Mouse (Mus musculus): ENCODE results near the gene Nmrk2.
"Not testable (repeated sequence)": the region's sequence is repeated elsewhere in the genome, so short reads cannot be mapped to it uniquely, and the experiment has no call there.

Nmrk2 gene

GRCm38 (mm10) chr10:81184765-81185164, 17.1 kb downstream of the Nmrk2 start:
- no peak for DNase-seq (ENCODE audit: inconsistent ontology term)

- DNase-seq (ENCODE audit: inconsistent ontology term): no peak
Observed at GRCm38 (mm10) chr10:81183805-81184204, 18.0 kb downstream of the Nmrk2 start, which contains the start of gene 4930442H23Rik. TSS of gene 4930442H23Rik (minus strand) at chr10:81183849.

- DNase-seq (ENCODE audit: inconsistent ontology term): peak; percentile 98
Observed at GRCm38 (mm10) chr10:81182336-81183333, 19.2 kb downstream of the Nmrk2 start, which contains the start of gene Dapk3. TSS of gene Dapk3 (plus strand) at chr10:81183005.

GRCm38 (mm10) chr10:81181860-81182259, 20.0 kb downstream of the Nmrk2 start:
- not testable (repeated sequence) for DNase-seq (ENCODE audit: inconsistent ontology term)

GRCm38 (mm10) chr10:81180946-81181345, 20.9 kb downstream of the Nmrk2 start:
- DNase-seq (ENCODE audit: inconsistent ontology term): no peak

DNA sequence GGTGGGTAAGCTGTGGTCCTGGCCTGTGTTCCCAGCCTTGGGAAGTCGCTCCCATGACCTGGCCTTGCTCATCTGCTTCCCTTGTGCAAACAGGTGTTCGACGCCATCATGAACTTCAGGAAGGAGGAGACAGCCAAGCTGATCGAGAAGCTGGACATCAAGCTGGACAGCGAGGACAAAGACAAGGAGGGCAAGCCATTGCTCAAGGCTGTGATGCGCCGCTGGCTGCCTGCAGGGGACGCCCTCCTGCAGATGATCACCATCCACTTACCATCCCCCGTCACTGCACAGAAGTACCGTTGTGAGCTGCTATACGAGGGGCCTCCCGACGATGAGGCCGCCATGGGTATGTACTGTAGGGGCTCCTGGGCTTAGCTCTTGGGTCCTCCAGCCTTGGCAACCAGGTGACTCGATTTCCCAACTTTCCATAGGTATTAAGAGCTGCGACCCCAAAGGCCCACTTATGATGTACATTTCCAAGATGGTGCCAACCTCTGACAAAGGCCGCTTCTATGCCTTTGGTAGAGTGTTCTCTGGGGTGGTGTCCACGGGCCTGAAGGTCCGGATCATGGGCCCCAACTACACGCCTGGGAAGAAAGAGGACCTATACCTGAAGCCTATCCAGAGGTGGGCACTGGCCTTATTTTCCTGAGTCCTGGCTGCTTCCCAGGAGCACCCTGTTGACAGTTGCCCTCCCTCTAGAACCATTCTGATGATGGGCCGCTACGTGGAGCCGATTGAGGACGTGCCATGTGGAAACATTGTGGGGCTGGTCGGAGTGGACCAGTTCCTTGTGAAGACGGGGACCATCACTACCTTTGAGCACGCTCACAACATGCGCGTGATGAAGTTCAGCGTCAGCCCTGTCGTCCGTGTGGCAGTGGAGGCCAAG, 22.2 kb downstream of the Nmrk2 start:
- DNase-seq (ENCODE audit: inconsistent ontology term): no peak

DNA sequence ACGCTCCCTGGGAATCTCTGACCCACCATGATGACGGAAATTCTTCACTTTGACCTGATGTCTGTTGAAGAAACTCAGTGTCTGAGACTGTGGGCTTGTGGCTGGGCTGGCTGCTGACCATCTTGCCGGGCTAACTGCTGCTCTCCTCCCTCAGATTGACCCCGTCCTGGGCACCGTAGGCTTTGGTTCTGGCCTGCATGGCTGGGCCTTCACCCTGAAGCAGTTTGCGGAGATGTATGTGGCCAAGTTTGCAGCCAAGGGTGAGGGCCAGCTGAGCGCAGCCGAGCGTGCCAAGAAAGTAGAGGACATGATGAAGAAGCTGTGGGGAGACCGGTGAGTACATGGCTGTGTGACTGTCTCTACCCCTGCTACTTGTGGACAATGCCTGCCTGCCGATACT, 22.9 kb downstream of the Nmrk2 start:
- DNase-seq (ENCODE audit: inconsistent ontology term): no peak

DNA sequence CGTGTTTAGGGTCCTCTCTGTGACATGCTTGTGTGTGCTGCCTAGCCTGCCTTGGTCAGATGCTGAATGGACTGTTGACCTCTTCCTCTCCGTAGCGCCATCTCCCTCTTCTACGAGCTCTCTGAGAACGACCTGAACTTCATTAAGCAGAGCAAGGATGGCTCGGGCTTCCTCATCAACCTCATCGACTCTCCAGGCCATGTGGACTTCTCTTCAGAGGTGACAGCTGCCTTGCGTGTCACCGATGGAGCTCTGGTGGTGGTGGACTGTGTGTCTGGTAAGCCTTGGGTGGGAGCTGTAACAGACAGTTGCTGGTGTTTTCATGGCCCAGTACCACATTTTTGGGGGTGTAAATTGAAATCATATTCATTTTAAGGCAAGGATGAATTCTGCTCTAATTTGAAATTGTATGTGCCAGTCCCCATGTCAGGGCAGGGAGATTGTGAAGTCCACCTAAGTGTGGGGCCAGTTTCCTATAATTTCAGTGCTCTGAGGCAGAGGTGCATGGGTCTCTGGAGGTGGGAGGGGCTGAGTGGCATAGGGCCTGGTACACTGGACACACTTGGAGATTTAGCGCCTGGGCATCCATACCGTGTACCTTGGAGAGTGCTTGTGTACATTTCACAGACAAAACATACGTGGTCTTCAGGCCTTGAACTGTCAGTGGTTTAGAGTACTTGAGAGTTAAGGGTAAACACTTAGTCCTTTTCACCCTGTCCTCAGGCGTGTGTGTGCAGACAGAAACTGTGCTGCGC, 23.7 kb downstream of the Nmrk2 start:
- DNase-seq (ENCODE audit: inconsistent ontology term): no peak

DNA sequence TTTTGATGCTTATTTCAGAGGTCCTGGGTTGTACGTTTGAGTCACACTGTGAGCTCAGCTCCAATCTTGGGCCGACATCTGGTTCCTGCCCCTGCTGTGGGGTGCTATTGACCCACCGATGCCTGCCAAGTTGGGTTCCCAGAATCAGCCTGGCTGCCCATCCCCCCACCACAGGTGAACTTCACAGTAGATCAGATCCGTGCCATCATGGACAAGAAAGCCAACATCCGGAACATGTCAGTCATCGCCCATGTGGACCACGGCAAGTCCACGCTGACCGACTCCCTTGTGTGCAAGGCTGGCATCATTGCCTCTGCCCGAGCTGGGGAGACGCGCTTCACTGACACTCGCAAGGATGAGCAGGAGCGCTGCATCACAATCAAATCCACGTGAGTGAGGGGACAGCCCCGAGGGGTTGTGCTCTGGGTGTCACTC, 24.3 kb downstream of the Nmrk2 start:
- no peak for DNase-seq (ENCODE audit: inconsistent ontology term)

- DNase-seq (ENCODE audit: inconsistent ontology term): peak; percentile 98
Observed at GRCm38 (mm10) chr10:81176466-81177271, 25.2 kb downstream of the Nmrk2 start, which contains the start of gene Eef2. TSS of gene Eef2 (plus strand) at chr10:81176631.

GRCm38 (mm10) chr10:81175936-81176465, 25.9 kb downstream of the Nmrk2 start:
- peak; percentile 49 for DNase-seq (ENCODE audit: inconsistent ontology term)

DNA sequence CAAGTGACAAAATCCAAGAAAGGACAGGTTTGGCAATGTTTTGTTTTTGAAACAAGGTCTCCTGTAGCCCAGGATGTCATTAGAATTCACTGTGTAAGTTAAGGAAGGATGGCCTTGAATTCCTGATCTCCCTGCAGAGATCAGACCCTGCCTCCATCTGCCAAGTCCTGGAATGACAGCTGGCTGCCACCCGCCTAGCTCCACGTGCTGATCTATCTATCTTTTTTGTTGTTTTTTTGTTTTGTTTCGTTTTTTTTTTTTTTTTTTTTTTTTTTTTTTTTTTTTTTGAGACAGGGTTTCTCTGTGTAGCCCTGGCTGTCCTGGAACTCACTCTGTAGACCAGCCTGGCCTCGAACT, 26.5 kb downstream of the Nmrk2 start:
- DNase-seq (ENCODE audit: inconsistent ontology term): not testable (repeated sequence)

GRCm38 (mm10) chr10:81174617-81175344, 27.1 kb downstream of the Nmrk2 start:
- DNase-seq (ENCODE audit: inconsistent ontology term): peak; percentile 86

DNA sequence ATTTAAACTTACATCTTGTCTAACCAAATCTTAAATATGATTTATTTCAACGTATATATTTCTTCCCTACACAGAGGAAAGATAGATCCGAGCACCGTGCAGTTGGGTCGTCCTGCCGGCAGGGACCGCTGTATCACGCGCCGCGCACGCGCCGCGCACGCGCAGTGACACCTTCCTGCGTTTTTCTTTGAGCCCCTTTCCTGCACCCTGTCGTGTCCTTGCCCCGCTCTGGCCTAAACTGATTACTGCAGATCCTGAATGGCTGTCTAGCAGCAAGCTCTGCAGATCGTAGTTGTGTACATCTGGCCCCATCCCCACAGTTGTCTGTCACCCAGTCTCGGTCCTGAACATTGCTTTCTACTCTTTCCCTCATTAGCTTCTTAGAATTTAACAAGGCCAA, 28.7 kb downstream of the Nmrk2 start:
- peak; percentile 81 for DNase-seq (ENCODE audit: inconsistent ontology term)

DNA sequence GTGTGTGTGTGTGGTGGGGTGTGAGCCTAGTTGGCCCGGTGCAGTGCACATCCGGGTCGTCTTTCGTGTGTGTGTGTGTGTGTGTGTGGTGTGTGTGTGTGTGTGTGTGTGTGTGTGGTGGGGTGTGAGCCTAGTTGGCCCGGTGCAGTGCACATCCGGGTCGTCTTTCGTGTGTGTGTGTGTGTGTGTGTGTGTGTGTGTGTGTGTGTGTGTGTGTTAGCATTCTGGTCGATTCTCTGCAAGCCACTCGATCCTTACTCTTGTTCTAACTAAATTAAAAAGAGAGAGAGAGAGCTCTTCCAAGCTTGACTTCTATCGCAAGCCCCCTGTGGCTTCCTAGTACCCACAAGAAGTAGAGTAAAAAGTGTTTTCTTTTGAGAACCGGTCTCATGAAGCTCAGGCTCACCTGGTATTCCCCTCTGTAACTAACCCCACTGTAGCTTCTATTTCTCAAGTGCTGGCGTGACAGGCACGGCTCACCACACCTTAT, 32.4 kb downstream of the Nmrk2 start:
- DNase-seq (ENCODE audit: inconsistent ontology term): not testable (repeated sequence)

DNA sequence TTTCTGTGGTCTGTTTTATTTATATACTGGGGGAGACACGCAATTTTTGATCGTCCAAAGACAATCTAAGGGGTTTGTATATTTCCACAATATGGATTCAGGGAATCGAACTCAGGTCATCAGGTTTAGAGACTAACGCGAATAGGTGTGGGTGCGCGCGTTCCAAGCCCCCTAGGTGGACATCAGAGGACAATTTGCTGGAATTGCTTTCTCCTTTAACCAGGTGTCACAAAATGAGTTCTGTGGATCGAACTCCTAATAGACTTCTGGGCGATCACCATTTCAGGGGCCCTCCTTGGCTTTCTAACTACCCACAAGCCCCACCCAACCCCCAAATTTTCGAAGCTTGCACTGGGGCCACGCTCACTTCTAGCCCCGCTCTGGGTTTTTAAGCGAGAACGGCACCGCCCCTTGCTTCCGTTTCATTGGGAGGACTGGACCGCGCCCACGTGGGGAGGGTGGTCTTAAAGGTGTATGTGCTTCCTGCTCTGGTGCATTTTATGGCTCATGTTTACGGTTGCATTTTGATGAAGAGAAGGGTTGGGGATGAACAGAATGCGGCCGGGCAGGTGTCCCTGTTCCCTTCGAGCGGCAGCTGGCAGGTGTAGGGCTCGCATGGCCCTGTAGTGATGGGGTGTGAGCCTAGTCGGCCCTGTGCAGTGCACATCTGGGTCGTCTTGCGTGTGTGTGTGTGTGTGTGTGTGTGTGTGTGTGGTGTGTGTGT, 33.2 kb downstream of the Nmrk2 start:
- DNase-seq (ENCODE audit: inconsistent ontology term): peak; percentile 86

GRCm38 (mm10) chr10:81168087-81168431, 33.8 kb downstream of the Nmrk2 start:
- DNase-seq (ENCODE audit: inconsistent ontology term): no peak

DNA sequence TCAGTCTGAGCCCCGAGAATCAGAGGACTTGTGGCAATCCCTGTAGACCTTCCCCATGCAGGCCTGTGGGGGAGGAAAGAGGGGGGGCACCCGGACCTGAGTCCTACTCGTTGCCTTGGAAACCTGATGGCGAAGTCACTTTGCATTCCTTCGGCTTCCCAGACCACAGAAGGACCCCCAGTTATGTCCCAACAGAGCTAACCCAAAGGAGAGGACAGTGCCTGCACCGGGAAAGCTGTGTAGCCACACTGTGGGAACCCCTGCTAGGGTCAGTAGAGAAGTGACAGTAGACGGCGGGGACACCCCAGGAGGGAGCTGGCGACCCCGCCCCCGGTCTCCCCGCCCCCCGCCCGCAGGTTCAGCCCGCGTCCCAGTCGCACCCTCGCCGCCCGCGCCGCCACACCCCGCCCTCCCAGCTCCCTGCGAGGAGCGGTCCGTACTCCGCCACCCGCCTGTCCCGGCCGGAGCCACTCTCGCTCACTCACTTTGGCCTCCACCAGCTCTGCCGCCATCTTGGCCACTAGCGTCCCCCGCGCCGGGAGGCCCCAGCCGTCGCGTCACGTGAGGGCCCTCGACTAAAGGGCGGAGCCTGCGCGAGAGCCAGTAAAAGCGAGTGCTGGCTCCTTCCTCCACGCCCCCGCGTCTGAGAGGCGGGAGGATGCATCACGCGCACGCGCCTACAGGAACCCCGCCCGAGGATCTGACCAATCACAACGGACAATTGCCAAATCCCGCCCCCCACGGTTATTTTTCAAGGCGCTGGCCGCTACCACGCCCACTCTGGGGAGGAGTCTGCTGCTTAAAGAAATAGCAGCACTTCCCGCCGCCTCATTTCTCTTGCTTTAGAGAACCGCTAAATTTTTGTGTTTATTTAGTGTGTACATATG, 34.4 kb downstream of the Nmrk2 start, which contains the start of gene Pias4:
Gene Pias4 (minus strand): TSS at position 724 of the 887 bp plus-strand sequence.
- peak; percentile 99 for DNase-seq (ENCODE audit: inconsistent ontology term)
